Mouse (Mus musculus): ENCODE measurements around the gene Zfp143.

DNA sequence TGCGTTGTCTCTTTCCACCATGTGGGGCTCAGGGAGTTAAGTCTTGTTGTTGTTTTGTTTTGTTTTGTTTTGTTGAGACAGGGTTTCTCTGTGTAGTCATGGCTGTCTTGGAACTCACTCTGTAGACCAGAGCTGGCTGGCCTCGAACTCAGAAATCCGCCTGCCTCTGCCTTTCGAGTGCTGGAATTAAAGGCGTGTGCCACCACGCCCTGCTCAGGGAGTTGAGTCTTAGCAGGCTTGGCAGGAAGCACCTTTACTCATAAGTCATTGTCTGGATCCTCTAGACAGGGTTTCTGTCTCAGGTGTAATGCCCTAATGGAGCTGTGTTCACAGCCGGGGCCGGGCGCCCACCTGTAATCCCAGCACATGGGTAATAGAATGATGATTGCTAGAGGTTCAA lies 2.7 kb downstream of the Zfp143 start:
- TF ChIP-seq CTCF (conservative IDR thresholded peaks at IDR 0.05; ENCODE audit: low read length) (no peak), POU5F1 (IDR thresholded peaks at IDR 0.05; ENCODE audit: borderline replicate concordance, low read length) (no peak)

Data from E14TG2a.4 (cell line).